Mouse (Mus musculus) hindbrain, embryonic 11.5 days (tissue): Measurements from ENCODE around the gene Sh2d3c. TPM values are rescaled to one million over a fixed set of nuclear protein-coding genes. Genes with fewer than 3 reads are reported as not detected.

Experiments
- ATAC-seq: fragments of 200-750 bp; cut with Nextera tagmentation; 2 replicates; pipeline ENCODE4 v1.8.0; 2017; ENCODE audit warnings: mild to moderate bottlenecking, moderate TSS enrichment, moderate library complexity; ENCODE audit not compliant: low FRiP score
- DNase-seq: peaks from one replicate; pipeline ENCODE4 v3.0.0-alpha.2; 2015; ENCODE audit warnings: low spot score
- H3K27ac ChIP-seq: fragments of 300-500 bp; sonication (generic); 2 replicates; pipeline ENCODE4 v1.5.1; 2014; ENCODE audit warnings: mild to moderate bottlenecking, low read depth, low read length
- H3K27me3 ChIP-seq: fragments of 300-500 bp; sonication (generic); 2 replicates; pipeline ENCODE4 v1.6.1; 2014; ENCODE audit warnings: mild to moderate bottlenecking, low read length, moderate library complexity, mixed read lengths; ENCODE audit not compliant: control insufficient read depth, insufficient read depth
- H3K36me3 ChIP-seq: fragments of 300-500 bp; sonication (generic); 2 replicates; pipeline ENCODE4 v1.6.1; 2014; ENCODE audit warnings: mild to moderate bottlenecking, low read length, moderate library complexity, mixed read lengths; ENCODE audit not compliant: control insufficient read depth, insufficient read depth
- H3K4me1 ChIP-seq: fragments of 300-500 bp; sonication (generic); replicated peaks from 2 replicates; pipeline ENCODE4 v1.6.1; 2014; ENCODE audit warnings: low read length, mixed read lengths; ENCODE audit not compliant: control insufficient read depth, insufficient read depth
- H3K4me2 ChIP-seq: fragments of 300-500 bp; sonication (generic); replicated peaks from 2 replicates; pipeline ENCODE4 v1.6.1; 2014; ENCODE audit warnings: mild to moderate bottlenecking, low read depth, low read length
- H3K4me3 ChIP-seq: fragments of 300-500 bp; sonication (generic); 2 replicates; pipeline ENCODE4 v1.5.1; 2014; ENCODE audit warnings: low read depth, low read length
- H3K9ac ChIP-seq: fragments of 300-500 bp; sonication (generic); 2 replicates; pipeline ENCODE4 v1.6.1; 2014; ENCODE audit warnings: low read depth, low read length
- H3K9me3 ChIP-seq: fragments of 300-500 bp; sonication (generic); 2 replicates; pipeline ENCODE4 v1.6.1; 2016; ENCODE audit warnings: low read length; ENCODE audit not compliant: control insufficient read depth
- WGBS: fragments of 180-500 bp; shearing (Covaris S2); extraction: QIAGEN DNeasy Blood & Tissue Kit; methylation state at CpG from one replicate; pipeline ENCODE4 v1.1.7; 2014; 5-methylcytosine and 5-hydroxymethylcytosine counted together
- polyA plus RNA-seq: library from polyadenylated mRNA; unstranded; fragments of >200 nt; fragmentation: Nextera tagmentation; extraction: Ambion mirVana; gene quantifications from 2 replicates; pipeline ENCODE4 v1.2.1, GENCODE M21; 2014

The Sh2d3c gene
- polyA plus RNA-seq, 1 experiment from 2014 or later: 25.9 TPM

DNA sequence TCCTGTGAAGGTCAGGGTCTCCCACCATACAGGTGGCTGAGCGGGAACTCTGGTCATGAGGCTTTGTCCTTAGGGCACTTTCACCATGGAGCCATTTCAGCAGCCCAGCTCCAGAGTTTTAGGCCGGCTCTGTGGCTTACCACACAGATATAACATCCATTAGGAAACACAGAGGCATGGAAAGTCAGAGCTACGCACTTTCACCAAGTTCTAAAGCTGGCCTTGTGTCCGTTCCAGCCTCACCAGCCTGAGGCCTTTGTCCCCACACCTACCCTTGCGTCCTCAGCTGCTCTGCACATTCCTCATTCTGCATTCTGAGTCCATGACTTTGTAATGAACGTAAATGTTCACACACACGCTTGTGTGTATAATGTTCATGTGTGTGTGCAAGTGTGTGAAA lies 15.8 kb upstream of the Sh2d3c start:
- Histone ChIP-seq H3K9ac (no peak overlapping the region), H3K4me2 (no peak overlapping the region), H3K4me1 (no peaks in the 10 kb centered on the region), H3K27me3 (no peaks in the 10 kb centered on the region), H3K9me3 (no peaks in the 10 kb centered on the region), H3K4me3 (no peak overlapping the region), H3K27ac (no peak overlapping the region), H3K36me3 (peaks cover 7% of the 10 kb centered on the region)
- ATAC-seq (no peak), DNase-seq (no peak)
- WGBS: 96% methylated on average over 7 of the region's 7 CpGs

DNA sequence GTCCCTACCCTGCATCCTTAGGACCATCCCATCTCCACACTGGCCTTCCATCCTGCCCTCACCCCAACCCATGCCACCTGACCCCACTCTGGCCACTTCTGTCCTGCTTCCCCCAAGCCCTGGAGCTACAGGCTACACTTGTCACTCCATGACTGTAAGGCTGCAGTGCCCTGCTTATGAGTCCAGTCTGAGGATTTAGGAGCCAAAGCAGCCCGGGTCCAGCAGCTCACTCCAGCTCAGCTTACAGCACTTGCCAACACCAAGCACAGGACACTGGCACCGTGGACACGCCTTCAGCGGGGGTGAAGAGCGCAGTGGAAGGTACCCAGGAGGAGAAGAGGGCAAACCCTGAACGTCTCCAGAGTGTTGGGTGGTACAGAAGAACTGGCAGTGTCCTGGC lies 13.9 kb upstream of the Sh2d3c start:
- WGBS: 92% methylated on average over 6 of the region's 6 CpGs
- no peak for DNase-seq
- Histone ChIP-seq H3K27ac (no peak overlapping the region), H3K9me3 (no peaks in the 10 kb centered on the region), H3K4me2 (no peak overlapping the region), H3K4me1 (peaks cover 5% of the 10 kb centered on the region; the same call in 1 of the 2 replicates), H3K4me3 (no peak overlapping the region), H3K9ac (no peak overlapping the region), H3K27me3 (no peaks in the 10 kb centered on the region), H3K36me3 (peaks cover 7% of the 10 kb centered on the region)
- no peak for ATAC-seq

DNA sequence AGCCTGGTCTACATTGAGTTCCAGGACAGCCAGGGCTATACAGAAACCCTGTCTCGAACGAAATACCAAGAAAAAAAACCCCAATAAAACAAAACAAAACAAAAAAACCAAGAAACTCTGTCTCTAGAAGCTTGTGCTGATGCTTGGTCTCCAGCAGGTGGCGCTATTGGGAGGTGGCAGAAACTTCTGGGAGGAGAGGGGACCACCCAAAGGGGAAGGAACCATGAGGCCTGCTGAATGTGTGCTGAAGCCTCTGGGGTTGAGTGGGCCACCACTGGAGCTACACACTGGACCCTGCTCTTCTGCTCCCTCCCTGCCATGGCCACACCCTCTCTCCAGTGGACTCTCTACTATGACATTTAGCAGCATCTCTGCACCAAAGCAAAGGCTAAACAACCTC lies 12.2 kb upstream of the Sh2d3c start:
- H3K4me2 ChIP-seq: no peak overlapping the region
- peaks cover 5% of the 10 kb centered on the region; the same call in 1 of the 2 replicates for H3K4me1 ChIP-seq
- ATAC-seq: no peak
- DNase-seq: peak; percentile 86
- 49% methylated on average over 3 of the region's 3 CpGs for WGBS
- no peaks in the 10 kb centered on the region for H3K9me3 ChIP-seq
- H3K27me3 ChIP-seq: no peaks in the 10 kb centered on the region
- H3K9ac ChIP-seq: no peak overlapping the region
- H3K4me3 ChIP-seq: no peak overlapping the region
- no peak overlapping the region for H3K27ac ChIP-seq
- H3K36me3 ChIP-seq: peaks cover 7% of the 10 kb centered on the region

DNA sequence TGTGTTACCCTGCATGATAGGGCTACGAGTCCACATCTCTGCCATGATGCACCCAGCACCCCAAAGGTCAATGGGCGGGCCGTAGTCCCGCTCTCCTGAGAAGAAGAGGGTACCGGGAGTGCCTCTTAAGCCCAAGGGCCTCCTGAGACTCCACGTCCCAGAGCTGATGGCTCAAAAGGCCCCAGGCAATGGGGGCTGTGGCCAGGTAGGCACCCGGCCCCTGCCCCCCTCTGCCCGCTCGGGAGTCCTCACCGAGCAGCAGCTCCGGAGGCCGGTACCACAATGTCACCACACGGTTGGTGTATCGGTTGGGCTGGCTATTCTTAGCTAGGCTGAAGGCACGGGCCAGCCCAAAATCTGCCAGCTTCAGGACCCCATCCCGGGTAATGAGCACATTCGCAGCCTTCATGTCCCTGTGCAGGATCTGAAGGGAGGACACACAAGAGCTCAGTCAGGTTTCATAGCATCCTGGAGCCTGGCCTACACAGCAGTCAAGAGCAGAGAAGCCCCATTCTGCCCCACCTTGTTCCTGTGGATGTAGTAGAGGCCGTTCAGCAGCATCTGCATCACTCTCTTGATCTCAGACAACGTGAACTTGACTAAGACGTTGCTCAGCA lies 11.2 kb upstream of the Sh2d3c start:
- Histone ChIP-seq H3K27me3 (no peaks in the 10 kb centered on the region), H3K36me3 (peaks cover 7% of the 10 kb centered on the region), H3K9me3 (no peaks in the 10 kb centered on the region), H3K27ac (no peak overlapping the region), H3K9ac (no peak overlapping the region), H3K4me3 (no peak overlapping the region), H3K4me1 (peaks cover 5% of the 10 kb centered on the region; the same call in 1 of the 2 replicates), H3K4me2 (no peak overlapping the region)
- DNase-seq (no peak), ATAC-seq (no peak)
- WGBS: 91% methylated on average over 20 of the region's 20 CpGs

DNA sequence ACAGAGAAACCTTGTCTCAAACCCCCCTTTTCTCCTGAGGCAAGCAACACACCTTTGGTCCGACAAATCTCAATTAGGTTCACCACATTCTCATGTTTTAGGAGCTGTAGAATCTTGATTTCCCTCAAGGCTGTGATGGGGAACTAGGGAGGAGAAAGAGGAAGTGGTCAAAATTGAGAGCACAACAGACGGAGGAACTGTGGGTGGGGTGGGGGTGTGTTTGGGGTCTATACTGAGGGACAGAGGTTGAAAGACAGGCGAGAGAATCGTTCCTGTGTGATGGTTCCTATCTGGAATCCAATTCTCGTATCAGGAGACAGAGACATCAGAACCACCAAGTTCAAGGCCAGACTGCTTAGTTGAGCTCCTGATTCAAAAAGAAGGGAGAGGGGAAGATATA lies 10.4 kb upstream of the Sh2d3c start:
- ATAC-seq (no peak), DNase-seq (no peak)
- no peaks in the 10 kb centered on the region for H3K9me3 ChIP-seq
- no peak overlapping the region for H3K9ac ChIP-seq
- H3K4me1 ChIP-seq: peaks cover 5% of the 10 kb centered on the region; the same call in 1 of the 2 replicates
- H3K27me3 ChIP-seq: no peaks in the 10 kb centered on the region
- H3K27ac ChIP-seq: no peak overlapping the region
- WGBS: 88% methylated on average over 5 of the region's 5 CpGs
- peaks cover 7% of the 10 kb centered on the region for H3K36me3 ChIP-seq
- no peak overlapping the region for H3K4me3 ChIP-seq
- no peak overlapping the region for H3K4me2 ChIP-seq

DNA sequence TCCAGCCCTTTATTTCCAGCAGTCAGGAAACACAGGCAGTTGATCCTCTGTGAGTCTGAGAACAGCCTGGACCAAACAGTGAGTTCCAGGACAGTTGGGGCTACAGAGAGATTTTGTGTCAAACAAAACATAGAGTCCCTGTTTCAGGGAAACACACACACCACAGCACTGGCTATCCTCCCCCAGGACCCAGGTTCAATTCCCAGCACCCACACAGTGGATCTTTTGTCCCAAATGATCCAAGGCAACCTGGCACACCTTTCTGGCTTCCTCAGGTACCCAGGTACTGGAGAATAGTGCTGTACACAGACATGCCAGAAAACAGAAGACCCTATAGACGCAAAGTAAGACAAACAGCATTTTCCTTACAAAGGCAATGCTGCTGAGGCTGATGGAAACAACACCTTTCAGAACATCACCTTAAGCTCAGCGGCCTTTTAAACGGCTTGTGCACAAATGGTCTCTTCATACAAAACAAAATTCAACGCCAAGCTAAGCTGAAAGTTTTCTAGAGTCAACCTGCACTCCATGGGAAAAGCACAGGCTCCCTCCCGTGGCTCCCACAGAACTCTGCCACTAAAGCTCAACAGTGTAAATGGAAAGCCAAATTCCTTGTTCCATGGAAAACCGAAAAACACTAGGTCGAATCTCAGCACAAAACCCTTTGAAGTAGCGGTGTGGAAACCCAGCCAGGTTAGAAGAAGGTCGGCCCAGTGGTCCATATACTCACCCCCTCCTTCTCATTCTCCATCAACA lies 9.4 kb upstream of the Sh2d3c start:
- peak overlapping the region; percentile 93 for H3K4me3 ChIP-seq
- peak overlapping the region; percentile 90 for H3K4me2 ChIP-seq
- peak overlapping the region; percentile 99; the same call in 1 of the 2 replicates for H3K27ac ChIP-seq
- peaks cover 5% of the 10 kb centered on the region; the same call in 1 of the 2 replicates for H3K4me1 ChIP-seq
- DNase-seq: no peak
- 30% methylated on average over 9 of the region's 9 CpGs for WGBS
- H3K9me3 ChIP-seq: no peaks in the 10 kb centered on the region
- no peak; the same call in 1 of the 2 replicates for ATAC-seq
- H3K36me3 ChIP-seq: peaks cover 7% of the 10 kb centered on the region
- H3K9ac ChIP-seq: peak overlapping the region; percentile 91
- no peaks in the 10 kb centered on the region for H3K27me3 ChIP-seq

DNA sequence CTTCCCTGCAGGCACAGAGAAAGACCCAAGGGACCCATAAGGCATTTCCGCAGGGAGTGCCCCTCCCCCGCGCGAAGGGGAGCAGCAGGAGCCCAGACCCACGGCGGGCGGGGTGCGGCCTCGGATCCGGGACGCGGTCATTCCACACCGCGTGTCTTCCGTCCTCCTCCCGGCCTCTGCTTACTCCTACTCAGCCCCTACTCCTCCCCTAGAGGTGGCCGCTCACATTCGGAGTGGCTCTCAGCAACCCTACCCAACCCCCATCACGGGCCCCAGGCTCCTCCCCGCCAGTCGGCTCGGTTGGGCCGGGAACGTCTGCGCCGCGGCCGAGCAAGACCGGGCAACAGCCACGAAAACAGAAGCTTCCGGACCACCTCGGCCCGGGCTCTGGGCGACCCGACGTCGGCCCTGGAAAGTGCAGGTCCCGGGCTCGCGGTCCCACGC lies 8.7 kb upstream of the Sh2d3c start:
- ATAC-seq (peak; percentile 58), DNase-seq (peak; percentile 60)
- under 1% methylated on average over 41 of the region's 41 CpGs for WGBS

DNA sequence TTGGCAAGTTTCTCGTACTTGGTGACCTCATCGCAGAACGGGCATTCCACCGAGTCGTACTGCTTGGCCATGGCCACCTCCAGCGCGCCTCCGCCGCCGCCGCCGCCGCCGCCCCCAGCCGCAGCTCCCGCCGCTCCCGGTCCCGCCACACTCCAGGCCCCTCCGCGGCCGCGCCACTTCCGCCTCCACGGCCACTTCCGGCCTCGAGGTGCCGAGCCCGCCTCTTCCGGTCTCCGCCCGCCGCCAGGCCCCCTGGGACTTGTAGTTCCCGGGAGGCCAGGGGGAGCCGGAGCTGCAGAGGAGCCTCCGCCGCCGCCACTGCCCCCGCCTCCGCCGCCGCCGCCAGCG lies 8.3 kb upstream of the Sh2d3c start:
- Histone ChIP-seq H3K4me2 (peak overlapping the region; percentile 90), H3K36me3 (peaks cover 7% of the 10 kb centered on the region), H3K27me3 (no peaks in the 10 kb centered on the region), H3K4me1 (peaks cover 5% of the 10 kb centered on the region; the same call in 1 of the 2 replicates), H3K9ac (peak overlapping the region; percentile 91), H3K4me3 (peak overlapping the region; percentile 93), H3K27ac (peak overlapping the region; percentile 99), H3K9me3 (no peaks in the 10 kb centered on the region)
- ATAC-seq (peak; percentile 91), DNase-seq (peak; percentile 97)
- WGBS: under 1% methylated on average over 26 of the region's 44 CpGs

More for the DNA sequence above, 8.7 kb upstream of the Sh2d3c start:
- peak overlapping the region; percentile 90 for H3K4me2 ChIP-seq
- peak overlapping the region; percentile 91 for H3K9ac ChIP-seq
- H3K4me3 ChIP-seq: peak overlapping the region; percentile 93
- H3K9me3 ChIP-seq: no peaks in the 10 kb centered on the region
- peaks cover 5% of the 10 kb centered on the region; the same call in 1 of the 2 replicates for H3K4me1 ChIP-seq
- peak overlapping the region; percentile 99 for H3K27ac ChIP-seq
- no peaks in the 10 kb centered on the region for H3K27me3 ChIP-seq
- H3K36me3 ChIP-seq: peaks cover 7% of the 10 kb centered on the region
